Mouse (Mus musculus) left cerebral cortex, adult 2 months (tissue): ENCODE results near the gene Zfp704. TPM values are rescaled to one million over a fixed set of nuclear protein-coding genes. Genes with fewer than 3 reads are reported as not detected.

Experiments used
- DNase-seq, 2 experiments: peaks; one replicate each; pipeline ENCODE4 v3.0.0; 2021 to 2022; ENCODE audit warnings: low spot score in 2 of 2, mixed read lengths in 1 of 2; ENCODE audit errors: extremely low spot score in 1 of 2
- H3K27ac ChIP-seq: fragments of 200-600 bp; 2 replicates; pipeline ENCODE4 v1.8.1; 2022
- H3K4me3 ChIP-seq: fragments of 200-600 bp; 2 replicates; pipeline ENCODE4 v1.8.1; 2022
- CTCF ChIP-seq: fragments of 200-600 bp; IDR thresholded peaks from 2 replicates; pipeline ENCODE4 v1.8.1; 2022; ENCODE audit warnings: antibody characterized with exemption, mild to moderate bottlenecking, moderate library complexity
- intact Hi-C: fragments of 180-260 bp; cut with DNase I; formaldehyde crosslinking; loops from one replicate; pipeline ENCODE4 v1.15.1; 2025
- total RNA-seq, 2 experiments: library from RNA; stranded (reverse); gene quantifications; 2 replicates each; pipeline ENCODE4 v1.2.3; 2021

The Zfp704 gene
- total RNA-seq, 2 experiments from 2014 or later: 31.7 to 34.6 TPM

GRCm38 (mm10) chr3:9398271-9398670 lies 211.6 kb downstream of the Zfp704 start:
- intact Hi-C loops: no loop called here
- no peak for TF ChIP-seq CTCF
- no peak for DNase-seq
- Histone ChIP-seq H3K4me3 (no peak overlapping the region), H3K27ac (no peak overlapping the region)
